Mouse (Mus musculus) heart, adult 2 months (tissue): ENCODE measurements around the gene Pnn.

ENCODE experiments used
- CTCF ChIP-seq: fragments of 200-600 bp; IDR thresholded peaks from 2 replicates; pipeline ENCODE4 v1.8.1; 2022; ENCODE audit warnings: antibody characterized with exemption, mild to moderate bottlenecking, moderate library complexity
- POLR2A ChIP-seq: fragments of 200-500 bp; IDR thresholded peaks from 2 replicates; pipeline ENCODE4 v1.6.1; 2011; ENCODE audit warnings: mild to moderate bottlenecking, low read depth, low read length, control low read depth; ENCODE audit not compliant: insufficient read depth

DNA sequence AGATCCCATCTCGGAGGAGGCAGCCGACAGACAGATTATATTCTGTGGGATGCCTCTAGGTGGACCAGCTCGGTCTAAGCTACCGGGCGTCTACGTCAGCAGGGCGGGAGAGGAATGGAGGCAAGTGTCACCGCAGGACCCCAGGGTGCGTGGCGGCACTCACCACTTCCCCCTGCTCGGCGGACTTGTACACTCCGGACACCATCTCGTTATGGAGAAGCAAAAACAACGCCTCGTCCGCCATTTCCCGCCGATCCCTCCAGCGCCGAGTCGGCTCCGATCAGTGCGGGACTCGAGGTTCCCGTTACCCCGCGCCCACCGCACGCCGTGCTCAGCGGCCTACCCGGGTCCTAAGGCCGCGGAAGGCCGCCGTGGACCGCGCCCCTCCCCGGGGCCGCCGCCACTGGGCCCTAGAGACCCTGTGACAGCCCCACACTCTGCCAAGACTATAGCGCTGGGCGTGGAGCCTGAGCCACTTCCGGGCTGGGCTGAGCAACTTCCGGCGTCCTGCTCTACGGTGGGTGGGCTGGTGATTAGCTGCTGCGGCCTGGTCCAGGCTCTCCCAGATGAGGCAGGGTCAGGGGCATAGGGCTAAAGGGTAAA, 5.6 kb upstream of the Pnn start, which contains the start of gene Trappc6b:
- TF ChIP-seq CTCF (peak; percentile 46), POLR2A (peak; percentile 81)
